Mouse (Mus musculus) MEL (cell line): Measurements from ENCODE around the gene Sctr.

Experiments
- BHLHE40 ChIP-seq: IDR thresholded peaks from 2 replicates; pipeline ENCODE4 v1.6.1; 2012; ENCODE audit warnings: low read depth, mild to moderate bottlenecking, inconsistent platforms, low read length, improper control_type of control experiment, borderline replicate concordance
- CTCF ChIP-seq, 3 experiments: IDR thresholded peaks in 2 of 3; conservative IDR thresholded peaks in 1 of 3; 2 replicates each; pipeline ENCODE4 v1.5.1; 2011 to 2012; ENCODE audit warnings: low read length in 3 of 3, low read depth in 2 of 3, mild to moderate bottlenecking in 2 of 3, improper control_type of control experiment in 1 of 3, inconsistent platforms in 1 of 3, mixed read lengths in 1 of 3, moderate library complexity in 1 of 3; ENCODE audit not compliant: control insufficient read depth in 1 of 3, insufficient read depth in 1 of 3, poor library complexity in 1 of 3, severe bottlenecking in 1 of 3
- ETS1 ChIP-seq: IDR thresholded peaks from 2 replicates; pipeline ENCODE4 v1.6.1; 2012; ENCODE audit warnings: low read depth, mild to moderate bottlenecking, inconsistent platforms, low read length, improper control_type of control experiment, moderate library complexity
- HCFC1 ChIP-seq: IDR thresholded peaks from 2 replicates; pipeline ENCODE4 v1.6.1; 2012; ENCODE audit warnings: low read depth, mild to moderate bottlenecking, inconsistent platforms, low read length, improper control_type of control experiment, moderate library complexity
- NELFE ChIP-seq: IDR thresholded peaks from 2 replicates; pipeline ENCODE4 v1.6.1; 2011; ENCODE audit warnings: low read depth, low read length, improper control_type of control experiment
- POLR2AphosphoS2 ChIP-seq: IDR thresholded peaks from 2 replicates; pipeline ENCODE4 v1.6.1; 2011; ENCODE audit warnings: low read length, improper control_type of control experiment
- TBP ChIP-seq: IDR thresholded peaks from 2 replicates; pipeline ENCODE4 v1.8.0; 2011; ENCODE audit warnings: low read depth, low read length, improper control_type of control experiment
- TCF12 ChIP-seq: IDR thresholded peaks from 2 replicates; pipeline ENCODE4 v1.6.1; 2014; ENCODE audit warnings: low read depth, mild to moderate bottlenecking, inconsistent platforms, low read length, improper control_type of control experiment, moderate library complexity
- UBTF ChIP-seq: IDR thresholded peaks from 2 replicates; pipeline ENCODE4 v1.6.1; 2012; ENCODE audit warnings: low read depth, mild to moderate bottlenecking, inconsistent platforms, low read length, improper control_type of control experiment, moderate library complexity, borderline replicate concordance; ENCODE audit not compliant: insufficient read depth
- ZC3H11A ChIP-seq: IDR thresholded peaks from 2 replicates; pipeline ENCODE4 v1.6.1; 2012; ENCODE audit warnings: low read depth, mild to moderate bottlenecking, inconsistent platforms, low read length, improper control_type of control experiment
- ZMIZ1 ChIP-seq: IDR thresholded peaks from 2 replicates; pipeline ENCODE4 v1.6.1; 2012; ENCODE audit warnings: low read depth, mild to moderate bottlenecking, inconsistent platforms, low read length, improper control_type of control experiment, moderate library complexity

- TF ChIP-seq ZC3H11A: no peak
- TF ChIP-seq CTCF (IDR thresholded peaks at IDR 0.05 in 2 of 3, conservative IDR thresholded peaks at IDR 0.05 in 1 of 3; ENCODE audit: control insufficient read depth in 1 of 3, insufficient read depth in 1 of 3, low read depth in 2 of 3, low read length in 3 of 3, poor library complexity in 1 of 3, severe bottlenecking in 1 of 3): no peak
- TF ChIP-seq ZMIZ1: no peak
- TF ChIP-seq HCFC1: no peak
- TF ChIP-seq POLR2AphosphoS2: no peak
- TF ChIP-seq UBTF: no peak
- no peak for TF ChIP-seq BHLHE40
- TF ChIP-seq ETS1: no peak
- TF ChIP-seq NELFE: no peak
- TF ChIP-seq TCF12: no peak
- no peak for TF ChIP-seq TBP
Measured at GRCm38 (mm10) chr1:120083921-120084517, 77.3 kb downstream of the Sctr start.
